Mouse (Mus musculus): ENCODE measurements at regions not wholly inside any gene's neighbourhood (a gene's known extent, or its start where the extent isn't known, plus 50 kb on each side); places are given as distances from the start of the nearest gene placed in this dataset.
A peak's percentile ranks its signal among the peaks of the same experiment; 100 is the strongest.
"Not testable (repeated sequence)": the region's sequence is repeated elsewhere in the genome, so short reads cannot be mapped to it uniquely, and the experiment has no call there.

DNA sequence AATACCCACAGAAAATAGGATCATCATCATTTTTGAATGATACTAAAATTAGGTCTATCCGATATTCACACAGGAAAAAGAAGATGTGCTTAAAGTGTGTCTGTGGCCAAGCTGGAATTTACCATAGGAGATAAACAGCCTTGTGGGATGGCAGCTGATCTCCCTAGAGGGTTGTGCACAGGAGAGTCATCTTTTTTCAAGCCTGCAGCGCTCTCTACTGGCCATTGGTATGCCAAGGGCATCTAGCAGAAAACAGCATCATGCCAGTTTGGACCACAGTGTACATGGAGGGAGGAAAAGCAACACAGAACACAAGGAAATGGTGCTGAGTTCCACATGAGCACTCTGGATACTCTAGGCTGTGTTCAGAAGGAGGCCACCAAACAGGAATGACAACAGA lies 74.1 kb upstream of the Diaph3 start:
- Histone ChIP-seq H3K4me1 (ENCODE audit: control insufficient read depth, insufficient read depth, low read length) (no peaks in the 10 kb centered on the region), H3K4me3 (ENCODE audit: insufficient read depth, low read length) (no peak overlapping the region), H3K27ac (ENCODE audit: insufficient read depth, low read length) (no peak overlapping the region)
- TF ChIP-seq CTCF (IDR thresholded peaks at IDR 0.05; ENCODE audit: extremely low read depth, insufficient read depth, low read length) (peak; percentile 90), POLR2A (IDR thresholded peaks at IDR 0.05; ENCODE audit: extremely low read depth, insufficient read depth, low read length) (no peak)

GRCm38 (mm10) chr14:87217042-87217441 lies 76.0 kb upstream of the Diaph3 start:
- Histone ChIP-seq H3K4me1 (ENCODE audit: control insufficient read depth, insufficient read depth, low read length) (no peaks in the 10 kb centered on the region), H3K27ac (ENCODE audit: insufficient read depth, low read length) (no peak overlapping the region), H3K4me3 (ENCODE audit: insufficient read depth, low read length) (no peak overlapping the region)
- TF ChIP-seq POLR2A (IDR thresholded peaks at IDR 0.05; ENCODE audit: extremely low read depth, insufficient read depth, low read length) = no peak
- TF ChIP-seq CTCF (IDR thresholded peaks at IDR 0.05; ENCODE audit: extremely low read depth, insufficient read depth, low read length) = no peak

DNA sequence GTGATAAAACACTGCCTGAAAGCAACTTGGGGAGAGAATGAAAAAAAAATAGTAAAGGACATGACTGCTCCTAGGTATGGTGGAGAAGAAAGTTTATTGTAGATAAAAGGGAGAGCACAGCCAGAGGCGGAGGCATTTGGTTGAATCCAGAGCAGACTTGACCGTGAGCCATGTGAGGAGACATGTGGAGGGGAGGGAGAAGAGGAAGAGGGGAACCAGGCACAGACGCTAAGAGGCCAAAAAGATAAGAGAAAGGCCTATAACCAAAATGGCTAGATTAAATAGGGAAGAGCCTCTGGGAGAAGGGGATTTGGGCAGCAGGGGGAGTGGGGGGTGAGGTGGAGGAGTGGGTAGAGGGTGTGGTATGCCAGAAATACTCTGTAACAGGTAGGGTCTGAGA lies 78.9 kb upstream of the Diaph3 start:
- Histone ChIP-seq H3K4me3 (ENCODE audit: insufficient read depth, low read length) (no peak overlapping the region), H3K27ac (ENCODE audit: insufficient read depth, low read length) (no peak overlapping the region), H3K4me1 (ENCODE audit: control insufficient read depth, insufficient read depth, low read length) (no peaks in the 10 kb centered on the region)
- TF ChIP-seq CTCF (IDR thresholded peaks at IDR 0.05; ENCODE audit: extremely low read depth, insufficient read depth, low read length) (no peak), POLR2A (IDR thresholded peaks at IDR 0.05; ENCODE audit: extremely low read depth, insufficient read depth, low read length) (no peak)

DNA sequence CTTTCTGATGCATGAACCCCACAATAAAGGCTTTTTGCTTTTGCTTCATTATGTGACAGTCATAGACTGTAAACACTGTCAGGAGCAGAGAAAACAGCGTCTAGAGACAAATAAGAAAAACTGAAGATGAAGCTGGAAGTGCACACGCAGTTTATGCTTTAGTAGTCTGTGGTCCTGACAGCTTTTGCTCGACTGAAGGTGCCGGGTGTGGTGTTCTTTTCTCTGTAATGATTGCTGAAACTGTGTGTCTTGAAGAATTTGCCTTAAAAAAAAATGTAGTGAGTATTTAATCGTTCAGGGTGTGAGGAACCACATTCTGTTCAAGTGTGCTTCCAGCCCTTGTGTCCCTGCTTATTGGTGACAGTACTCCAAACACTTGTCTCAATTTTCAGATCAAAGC lies 83.8 kb upstream of the Diaph3 start:
- no peak overlapping the region for H3K4me3 ChIP-seq (ENCODE audit: insufficient read depth, low read length)
- TF ChIP-seq POLR2A (IDR thresholded peaks at IDR 0.05; ENCODE audit: extremely low read depth, insufficient read depth, low read length) = no peak
- H3K4me1 ChIP-seq (ENCODE audit: control insufficient read depth, insufficient read depth, low read length) = no peaks in the 10 kb centered on the region
- H3K27ac ChIP-seq (ENCODE audit: insufficient read depth, low read length) = no peak overlapping the region

DNA sequence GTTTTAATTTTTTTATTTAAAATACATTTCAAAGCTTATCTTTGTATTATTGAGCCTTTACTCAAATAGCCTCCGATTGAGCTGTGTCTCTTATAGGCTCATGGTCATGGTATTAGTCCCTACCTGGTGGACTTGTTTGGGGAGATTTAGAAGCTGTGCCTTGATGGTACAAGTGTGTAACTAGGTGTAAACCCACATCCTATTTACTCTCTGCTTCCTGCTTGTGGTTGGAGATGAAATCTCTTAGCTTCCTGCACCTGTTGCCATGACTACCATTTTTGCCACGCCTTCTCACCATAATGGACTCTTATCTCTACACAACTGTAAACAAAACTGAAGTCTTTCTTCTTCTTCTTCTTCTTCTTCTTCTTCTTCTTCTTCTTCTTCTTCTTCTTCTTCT lies 108.2 kb upstream of the Diaph3 start:
- TF ChIP-seq POLR2A (IDR thresholded peaks at IDR 0.05; ENCODE audit: extremely low read depth, insufficient read depth, low read length) (no peak), CTCF (IDR thresholded peaks at IDR 0.05; ENCODE audit: extremely low read depth, insufficient read depth, low read length) (no peak)
- H3K4me1 ChIP-seq (ENCODE audit: control insufficient read depth, insufficient read depth, low read length) = no peaks in the 10 kb centered on the region
- H3K27ac ChIP-seq (ENCODE audit: insufficient read depth, low read length) = no peak overlapping the region
- H3K4me3 ChIP-seq (ENCODE audit: insufficient read depth, low read length) = no peak overlapping the region

DNA sequence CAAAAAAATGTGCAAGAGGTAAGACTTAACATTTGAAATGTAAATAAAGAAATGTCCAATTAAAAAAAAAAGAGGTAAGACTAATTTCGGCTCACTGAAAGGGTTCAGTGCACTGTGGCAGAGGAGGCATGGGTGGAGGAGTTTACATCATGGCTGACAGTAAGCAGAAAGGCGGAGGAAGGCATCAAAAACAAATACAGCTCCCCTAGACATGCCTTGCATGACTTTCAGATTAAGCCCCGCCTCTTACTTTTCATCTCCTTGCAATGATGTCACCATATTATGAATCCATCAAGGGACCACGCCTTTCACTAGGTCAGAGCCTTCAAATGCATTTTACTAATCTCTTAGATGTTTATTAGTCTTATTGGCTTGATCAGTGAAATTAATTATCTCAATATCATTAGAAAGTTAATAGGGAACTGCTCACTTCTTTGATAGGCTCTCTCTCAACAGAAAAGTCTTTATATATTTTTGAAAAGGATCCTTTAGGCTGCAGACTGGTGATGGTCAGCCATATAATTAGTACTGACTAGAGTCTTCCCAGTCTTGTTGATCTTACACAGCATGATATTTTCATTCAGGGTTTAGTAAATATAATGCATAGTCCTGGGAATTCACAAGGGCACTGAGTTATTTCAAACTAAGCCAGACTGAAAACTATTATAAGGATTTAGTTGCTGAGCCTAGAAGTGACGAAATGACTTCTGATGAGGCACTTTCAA lies 114.6 kb upstream of the Diaph3 start:
- Histone ChIP-seq H3K4me1 (ENCODE audit: control insufficient read depth, insufficient read depth, low read length) (no peaks in the 10 kb centered on the region), H3K4me3 (ENCODE audit: insufficient read depth, low read length) (no peak overlapping the region), H3K27ac (ENCODE audit: insufficient read depth, low read length) (no peak overlapping the region)
- TF ChIP-seq CTCF (IDR thresholded peaks at IDR 0.05; ENCODE audit: extremely low read depth, insufficient read depth, low read length) (no peak), POLR2A (IDR thresholded peaks at IDR 0.05; ENCODE audit: extremely low read depth, insufficient read depth, low read length) (no peak)

GRCm38 (mm10) chr14:87261726-87262125 lies 120.7 kb upstream of the Diaph3 start:
- no peak overlapping the region for H3K4me3 ChIP-seq (ENCODE audit: insufficient read depth, low read length)
- TF ChIP-seq CTCF (IDR thresholded peaks at IDR 0.05; ENCODE audit: extremely low read depth, insufficient read depth, low read length) (no peak), POLR2A (IDR thresholded peaks at IDR 0.05; ENCODE audit: extremely low read depth, insufficient read depth, low read length) (no peak)
- no peak overlapping the region for H3K27ac ChIP-seq (ENCODE audit: insufficient read depth, low read length)
- no peaks in the 10 kb centered on the region for H3K4me1 ChIP-seq (ENCODE audit: control insufficient read depth, insufficient read depth, low read length)

DNA sequence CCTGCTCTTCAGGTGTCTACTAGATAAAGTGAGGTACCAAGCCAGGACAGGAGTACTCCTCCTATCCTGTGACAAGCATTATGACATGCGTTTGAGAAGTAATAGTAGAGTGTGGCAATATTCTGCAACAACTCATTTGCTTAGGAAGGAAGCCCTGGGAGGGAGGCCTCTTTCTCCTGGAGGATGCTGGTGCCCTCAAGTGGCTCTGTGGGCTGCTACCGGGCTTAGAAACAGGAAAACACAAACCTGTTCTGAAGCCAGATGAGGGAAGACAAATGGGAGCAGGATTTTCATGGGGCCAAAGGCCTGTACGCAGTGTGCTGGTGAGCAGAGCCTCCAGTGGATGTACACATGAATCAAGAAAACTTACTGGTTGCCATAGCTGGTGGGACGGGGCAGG lies 123.8 kb upstream of the Diaph3 start:
- TF ChIP-seq POLR2A (IDR thresholded peaks at IDR 0.05; ENCODE audit: extremely low read depth, insufficient read depth, low read length) = no peak
- TF ChIP-seq CTCF (IDR thresholded peaks at IDR 0.05; ENCODE audit: extremely low read depth, insufficient read depth, low read length) = no peak
- H3K4me3 ChIP-seq (ENCODE audit: insufficient read depth, low read length) = no peak overlapping the region
- no peaks in the 10 kb centered on the region for H3K4me1 ChIP-seq (ENCODE audit: control insufficient read depth, insufficient read depth, low read length)
- H3K27ac ChIP-seq (ENCODE audit: insufficient read depth, low read length) = no peak overlapping the region

DNA sequence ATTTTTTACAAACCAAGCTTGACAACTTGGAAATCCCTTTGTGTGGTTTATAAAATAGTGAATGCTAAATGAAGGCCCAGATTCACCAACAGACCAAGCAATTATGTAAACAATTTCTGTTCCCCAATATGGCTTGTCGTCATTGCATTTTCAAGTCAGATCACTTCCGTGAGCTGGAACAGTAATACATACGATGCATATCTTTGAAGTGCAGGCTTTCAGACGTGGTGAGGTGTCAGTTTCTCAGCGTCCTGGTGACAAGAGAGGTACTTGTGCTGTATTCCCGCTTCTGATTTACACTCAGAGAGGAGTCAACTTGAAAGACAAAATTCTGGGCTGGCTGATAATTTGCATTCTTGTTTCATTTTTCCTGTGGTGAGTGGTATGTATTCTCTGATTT lies 125.3 kb upstream of the Diaph3 start:
- no peak for TF ChIP-seq CTCF (IDR thresholded peaks at IDR 0.05; ENCODE audit: extremely low read depth, insufficient read depth, low read length)
- no peak for TF ChIP-seq POLR2A (IDR thresholded peaks at IDR 0.05; ENCODE audit: extremely low read depth, insufficient read depth, low read length)
- no peak overlapping the region for H3K27ac ChIP-seq (ENCODE audit: insufficient read depth, low read length)
- H3K4me3 ChIP-seq (ENCODE audit: insufficient read depth, low read length) = no peak overlapping the region
- H3K4me1 ChIP-seq (ENCODE audit: control insufficient read depth, insufficient read depth, low read length) = no peaks in the 10 kb centered on the region

- H3K4me3 ChIP-seq (ENCODE audit: insufficient read depth, low read length); H3K4me1 ChIP-seq (ENCODE audit: control insufficient read depth, insufficient read depth, low read length); H3K27ac ChIP-seq (ENCODE audit: insufficient read depth, low read length): not testable (repeated sequence)
Observed at GRCm38 (mm10) chr14:87289266-87289665, 127.2 kb upstream of the Tdrd3 start.
